Mouse (Mus musculus) midbrain, embryonic 14.5 days (tissue): ENCODE measurements around the gene Adh6a. TPM values are rescaled to one million over a fixed set of nuclear protein-coding genes. Genes with fewer than 3 reads are reported as not detected.
A peak's percentile ranks its signal among the peaks of the same experiment; 100 is the strongest.

Experiments used
- ATAC-seq: fragments of 200-750 bp; cut with Nextera tagmentation; 2 replicates; pipeline ENCODE4 v1.8.0; 2017; ENCODE audit warnings: moderate number of reproducible peaks, moderate library complexity; ENCODE audit not compliant: low FRiP score, low TSS enrichment
- DNase-seq: peaks from one replicate; pipeline ENCODE4 v3.0.0-alpha.2; 2015
- H3K27ac ChIP-seq: fragments of 300-500 bp; sonication (generic); replicated peaks from 2 replicates; pipeline ENCODE4 v1.5.1; 2014; ENCODE audit warnings: mild to moderate bottlenecking, low read depth, low read length, moderate library complexity
- H3K27me3 ChIP-seq: fragments of 300-500 bp; sonication (generic); 2 replicates; pipeline ENCODE4 v1.6.1; 2014; ENCODE audit warnings: low read length, control low read depth, mixed read lengths; ENCODE audit not compliant: control insufficient read depth, insufficient read depth
- H3K36me3 ChIP-seq: fragments of 300-500 bp; sonication (generic); 2 replicates; pipeline ENCODE4 v1.6.1; 2014; ENCODE audit warnings: low read length, control low read depth; ENCODE audit not compliant: control insufficient read depth, insufficient read depth
- H3K4me1 ChIP-seq: fragments of 300-500 bp; sonication (generic); 2 replicates; pipeline ENCODE4 v1.6.1; 2014; ENCODE audit warnings: mild to moderate bottlenecking, antibody characterized with exemption, low read length, control low read depth; ENCODE audit not compliant: control insufficient read depth, insufficient read depth
- H3K4me2 ChIP-seq: fragments of 300-500 bp; sonication (generic); 2 replicates; pipeline ENCODE4 v1.6.1; 2014; ENCODE audit warnings: mild to moderate bottlenecking, low read length, moderate library complexity
- H3K4me3 ChIP-seq: fragments of 300-500 bp; sonication (generic); replicated peaks from 2 replicates; pipeline ENCODE4 v1.5.1; 2014; ENCODE audit warnings: low read depth, low read length
- H3K9ac ChIP-seq: fragments of 300-500 bp; sonication (generic); replicated peaks from 2 replicates; pipeline ENCODE4 v1.6.1; 2014; ENCODE audit warnings: mild to moderate bottlenecking, low read length, moderate library complexity
- H3K9me3 ChIP-seq: fragments of 300-500 bp; sonication (generic); 2 replicates; pipeline ENCODE4 v1.6.1; 2016; ENCODE audit warnings: low read length, control low read depth, mixed read lengths; ENCODE audit not compliant: control insufficient read depth
- WGBS: fragments of 180-500 bp; shearing (Covaris S2); extraction: QIAGEN DNeasy Blood & Tissue Kit; methylation state at CpG from one replicate; pipeline ENCODE4 v1.1.7; 2014; 5-methylcytosine and 5-hydroxymethylcytosine counted together
- polyA plus RNA-seq: library from polyadenylated mRNA; unstranded; fragments of >200 nt; fragmentation: Nextera tagmentation; extraction: Ambion mirVana; gene quantifications from 2 replicates; pipeline ENCODE4 v1.2.1, GENCODE M21; 2014

Gene Adh6a
- polyA plus RNA-seq, 1 experiment from 2014 or later: not detected

GRCm38 (mm10) chr3:138305486-138306289 is 7.4 kb upstream of the Adh6a start:
- Histone ChIP-seq H3K9me3 (no peaks in the 10 kb centered on the region), H3K27ac (no peak overlapping the region)

GRCm38 (mm10) chr3:138306290-138306683 is 6.8 kb upstream of the Adh6a start:
- Histone ChIP-seq H3K27ac (no peak overlapping the region), H3K9ac (no peak overlapping the region), H3K4me2 (no peak overlapping the region), H3K4me3 (no peak overlapping the region), H3K27me3 (no peaks in the 10 kb centered on the region), H3K9me3 (no peaks in the 10 kb centered on the region), H3K4me1 (no peaks in the 10 kb centered on the region), H3K36me3 (no peaks in the 10 kb centered on the region)
- no peak for ATAC-seq
- DNase-seq: peak; percentile 50
- 44% methylated on average over 8 of the region's 8 CpGs for WGBS

More at GRCm38 (mm10) chr3:138305486-138306289, 7.4 kb upstream of the Adh6a start:
- H3K27me3 ChIP-seq: no peaks in the 10 kb centered on the region
- H3K4me2 ChIP-seq: no peak overlapping the region
- H3K36me3 ChIP-seq: no peaks in the 10 kb centered on the region
- H3K4me3 ChIP-seq: no peak overlapping the region
- DNase-seq (peak; percentile 5), ATAC-seq (no peak)
- no peaks in the 10 kb centered on the region for H3K4me1 ChIP-seq
- H3K9ac ChIP-seq: no peak overlapping the region
- 77% methylated on average over 10 of the region's 10 CpGs for WGBS

GRCm38 (mm10) chr3:138309910-138310309 is 3.2 kb upstream of the Adh6a start:
- no peak for DNase-seq
- no peaks in the 10 kb centered on the region for H3K4me1 ChIP-seq
- H3K27me3 ChIP-seq: no peaks in the 10 kb centered on the region
- H3K9ac ChIP-seq: no peak overlapping the region
- no peak for ATAC-seq
- no peaks in the 10 kb centered on the region for H3K36me3 ChIP-seq
- H3K4me2 ChIP-seq: no peak overlapping the region
- WGBS: 92% methylated on average over 8 of the region's 8 CpGs
- no peak overlapping the region for H3K27ac ChIP-seq
- no peak overlapping the region for H3K4me3 ChIP-seq
- H3K9me3 ChIP-seq: no peaks in the 10 kb centered on the region

DNA sequence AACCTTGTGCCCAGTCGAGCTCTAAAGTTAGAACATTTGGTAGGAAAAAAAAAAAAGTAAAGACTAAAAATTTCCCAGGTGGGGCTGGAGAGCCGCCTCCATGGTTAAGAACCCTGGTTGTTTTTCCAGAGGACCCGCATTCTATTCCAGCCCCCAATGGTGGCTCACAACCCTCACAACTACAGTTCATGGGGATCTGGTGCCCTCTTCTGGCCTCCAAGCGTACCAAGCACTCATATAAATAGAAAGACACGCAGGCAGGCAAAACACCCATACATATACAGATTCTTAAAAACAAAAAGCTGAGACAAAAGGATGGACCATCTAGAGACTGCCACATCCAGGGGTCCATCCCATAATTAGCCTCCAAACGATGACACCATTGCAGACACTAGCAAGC is 2.1 kb upstream of the Adh6a start:
- H3K4me2 ChIP-seq: no peak overlapping the region
- ATAC-seq (no peak), DNase-seq (no peak)
- no peak overlapping the region for H3K4me3 ChIP-seq
- no peaks in the 10 kb centered on the region for H3K27me3 ChIP-seq
- no peak overlapping the region for H3K27ac ChIP-seq
- H3K9me3 ChIP-seq: no peaks in the 10 kb centered on the region
- H3K4me1 ChIP-seq: no peaks in the 10 kb centered on the region
- no peaks in the 10 kb centered on the region for H3K36me3 ChIP-seq
- WGBS: 82% methylated on average over 6 of the region's 6 CpGs
- H3K9ac ChIP-seq: no peak overlapping the region

GRCm38 (mm10) chr3:138316908-138317472 is 3.9 kb downstream of the Adh6a start:
- ATAC-seq (no peak), DNase-seq (no peak)
- H3K27me3 ChIP-seq: no peaks in the 10 kb centered on the region
- H3K9me3 ChIP-seq: no peaks in the 10 kb centered on the region
- no peaks in the 10 kb centered on the region for H3K4me1 ChIP-seq
- H3K4me3 ChIP-seq: no peak overlapping the region
- no peak overlapping the region for H3K27ac ChIP-seq
- no peak overlapping the region for H3K9ac ChIP-seq
- WGBS: 88% methylated on average over 2 of the region's 2 CpGs
- no peaks in the 10 kb centered on the region for H3K36me3 ChIP-seq
- H3K4me2 ChIP-seq: no peak overlapping the region

DNA sequence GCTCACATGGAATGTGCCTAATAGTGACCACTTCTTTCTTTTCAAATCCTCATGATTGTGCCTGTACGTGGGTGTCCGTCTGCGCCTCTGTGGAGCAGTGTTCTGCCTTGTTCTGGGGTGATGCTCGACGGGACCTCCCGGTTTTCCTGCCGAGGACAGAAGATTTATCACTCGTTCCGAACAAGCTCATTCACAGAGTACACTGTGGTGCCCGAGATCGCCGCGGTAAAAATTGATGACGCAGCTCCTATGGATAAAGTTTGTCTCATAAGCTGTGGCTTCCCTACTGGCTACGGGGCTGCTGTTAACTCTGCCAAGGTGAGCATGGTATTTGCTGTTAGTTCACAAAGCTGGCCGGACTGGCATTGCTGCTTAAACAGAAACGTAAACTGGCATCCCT is 11.9 kb downstream of the Adh6a start:
- no peak for ATAC-seq
- Histone ChIP-seq H3K27me3 (no peaks in the 10 kb centered on the region), H3K9ac (no peak overlapping the region), H3K4me1 (no peaks in the 10 kb centered on the region), H3K4me3 (no peak overlapping the region), H3K9me3 (no peaks in the 10 kb centered on the region), H3K27ac (no peak overlapping the region), H3K36me3 (no peaks in the 10 kb centered on the region), H3K4me2 (no peak overlapping the region)
- 93% methylated on average over 17 of the region's 17 CpGs for whole genome bisulfite sequencing
- no peak for DNase-seq

- Histone ChIP-seq H3K4me3 (no peak overlapping the region), H3K4me1 (no peaks in the 10 kb centered on the region), H3K36me3 (no peaks in the 10 kb centered on the region), H3K9ac (no peak overlapping the region), H3K4me2 (no peak overlapping the region), H3K27me3 (no peaks in the 10 kb centered on the region), H3K9me3 (no peaks in the 10 kb centered on the region), H3K27ac (no peak overlapping the region)
- 92% methylated on average over 6 of the region's 6 CpGs for WGBS
- ATAC-seq: no peak
- no peak for DNase-seq
Measured at GRCm38 (mm10) chr3:138325466-138325865, 12.4 kb downstream of the Adh6a start.

- no peak for DNase-seq
- H3K4me1 ChIP-seq: no peaks in the 10 kb centered on the region
- no peak overlapping the region for H3K9ac ChIP-seq
- H3K9me3 ChIP-seq: no peaks in the 10 kb centered on the region
- no peaks in the 10 kb centered on the region for H3K36me3 ChIP-seq
- no peak for ATAC-seq
- H3K4me3 ChIP-seq: no peak overlapping the region
- no peak overlapping the region for H3K27ac ChIP-seq
- WGBS: 92% methylated on average over 8 of the region's 8 CpGs
- H3K4me2 ChIP-seq: no peak overlapping the region
- no peaks in the 10 kb centered on the region for H3K27me3 ChIP-seq
Measured at GRCm38 (mm10) chr3:138333910-138334309, 20.8 kb downstream of the Adh6a start.

GRCm38 (mm10) chr3:138334320-138334719 is 21.2 kb downstream of the Adh6a start:
- no peak overlapping the region for H3K4me2 ChIP-seq
- H3K9ac ChIP-seq: no peak overlapping the region
- no peak overlapping the region for H3K27ac ChIP-seq
- H3K27me3 ChIP-seq: no peaks in the 10 kb centered on the region
- 92% methylated on average over 4 of the region's 4 CpGs for whole genome bisulfite sequencing
- H3K9me3 ChIP-seq: no peaks in the 10 kb centered on the region
- no peaks in the 10 kb centered on the region for H3K4me1 ChIP-seq
- no peak for ATAC-seq
- no peak for DNase-seq
- H3K36me3 ChIP-seq: no peaks in the 10 kb centered on the region
- no peak overlapping the region for H3K4me3 ChIP-seq
